Mouse (Mus musculus) adrenal gland, postnatal 10 days (tissue): ENCODE measurements at regions not wholly inside any gene's neighbourhood (a gene's known extent, or its start where the extent isn't known, plus 50 kb on each side); places are given as distances from the start of the nearest gene placed in this dataset.
A peak's percentile ranks its signal among the peaks of the same experiment; 100 is the strongest.

Experiments
- DNase-seq: peaks from one replicate; pipeline ENCODE4 v3.0.0; 2021; ENCODE audit warnings: mixed read lengths

- no peak for DNase-seq
Observed at GRCm38 (mm10) chr8:126742081-126742480, 148.3 kb upstream of the Irf2bp2 start.

DNA sequence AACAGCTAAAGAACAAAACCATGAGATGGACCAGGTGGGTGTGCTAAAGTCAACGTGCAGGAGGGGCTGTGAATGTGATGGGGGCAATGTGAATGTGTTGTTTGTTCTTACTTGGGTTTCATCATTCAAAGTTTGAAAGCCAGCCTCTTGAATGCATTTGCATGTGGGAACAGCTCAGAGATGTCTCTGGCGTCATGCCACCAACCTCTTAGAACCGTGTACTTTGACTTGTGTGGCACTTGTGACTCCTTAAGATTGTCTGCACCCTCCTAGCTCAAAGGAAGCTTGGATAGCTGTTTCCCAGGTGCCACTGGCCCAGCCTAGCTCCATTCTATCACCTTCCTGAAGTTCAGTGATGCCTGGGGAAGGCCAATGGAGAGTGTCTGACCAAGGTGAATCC, 147.2 kb upstream of the Irf2bp2 start:
- no peak for DNase-seq

DNA sequence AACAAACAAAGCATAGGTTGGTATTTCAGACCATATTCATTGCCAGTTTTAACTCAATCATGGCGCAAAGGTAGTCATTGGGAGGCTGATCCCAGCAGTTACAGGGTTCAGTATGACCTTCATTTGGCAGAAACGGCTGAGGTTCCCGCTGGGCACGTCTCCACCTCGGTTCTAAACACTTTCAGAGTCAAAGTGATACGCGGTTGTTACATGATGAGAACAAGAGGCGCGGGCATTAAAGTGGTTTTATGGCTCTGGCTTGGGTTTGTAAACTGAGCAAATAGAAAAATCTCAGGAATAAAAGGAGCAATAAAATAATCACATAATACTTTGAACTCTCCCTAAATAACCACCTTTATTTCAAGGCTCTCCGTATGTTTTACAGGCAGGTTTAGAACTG, 146.0 kb upstream of the Irf2bp2 start:
- DNase-seq = no peak

DNA sequence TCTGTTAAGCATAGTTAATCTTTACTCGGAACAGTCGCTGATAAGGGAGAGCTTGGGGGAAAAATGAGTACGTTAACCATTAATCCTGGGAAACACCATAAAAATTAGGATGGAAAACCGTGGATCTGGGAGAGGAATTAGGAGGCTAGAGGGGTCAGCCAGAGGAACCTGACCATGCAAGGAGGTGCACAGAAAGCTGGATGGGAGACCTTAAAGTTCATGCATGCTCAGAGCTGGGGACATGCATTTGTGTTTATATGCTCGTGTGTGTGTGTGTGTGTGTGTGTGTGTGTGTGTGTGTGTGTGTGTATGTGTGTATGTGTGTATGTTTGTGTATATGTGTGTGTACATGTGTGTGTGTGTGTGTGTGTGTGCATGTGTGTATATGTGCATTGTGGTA, 143.2 kb upstream of the Irf2bp2 start:
- no peak for DNase-seq

DNA sequence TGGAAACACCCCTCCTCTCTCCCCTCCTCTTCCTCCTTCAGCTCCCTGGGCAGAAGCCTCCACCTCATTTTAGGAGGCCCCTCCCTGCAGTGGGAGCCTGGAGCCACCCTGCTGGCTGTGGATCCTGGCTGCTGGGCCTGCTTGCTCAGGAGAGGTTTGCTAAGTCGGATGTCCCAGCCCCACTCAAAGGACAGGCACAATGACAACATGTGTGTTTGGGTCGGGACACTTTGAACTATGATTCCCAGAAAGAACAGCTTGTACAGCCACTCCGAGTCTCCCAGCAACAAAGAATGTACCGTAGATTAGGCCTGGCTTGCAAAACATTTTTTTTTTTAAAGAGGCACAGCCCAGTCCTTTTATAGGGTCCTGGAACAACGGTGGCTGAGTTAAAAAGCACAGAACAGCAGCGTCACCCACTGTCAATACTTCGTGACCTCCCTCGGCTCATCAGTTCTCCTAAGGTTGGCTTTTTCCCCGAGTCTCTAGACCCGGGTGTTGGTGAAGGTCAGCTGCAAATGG, 142.7 kb upstream of the Irf2bp2 start:
- peak; percentile 74 for DNase-seq

DNA sequence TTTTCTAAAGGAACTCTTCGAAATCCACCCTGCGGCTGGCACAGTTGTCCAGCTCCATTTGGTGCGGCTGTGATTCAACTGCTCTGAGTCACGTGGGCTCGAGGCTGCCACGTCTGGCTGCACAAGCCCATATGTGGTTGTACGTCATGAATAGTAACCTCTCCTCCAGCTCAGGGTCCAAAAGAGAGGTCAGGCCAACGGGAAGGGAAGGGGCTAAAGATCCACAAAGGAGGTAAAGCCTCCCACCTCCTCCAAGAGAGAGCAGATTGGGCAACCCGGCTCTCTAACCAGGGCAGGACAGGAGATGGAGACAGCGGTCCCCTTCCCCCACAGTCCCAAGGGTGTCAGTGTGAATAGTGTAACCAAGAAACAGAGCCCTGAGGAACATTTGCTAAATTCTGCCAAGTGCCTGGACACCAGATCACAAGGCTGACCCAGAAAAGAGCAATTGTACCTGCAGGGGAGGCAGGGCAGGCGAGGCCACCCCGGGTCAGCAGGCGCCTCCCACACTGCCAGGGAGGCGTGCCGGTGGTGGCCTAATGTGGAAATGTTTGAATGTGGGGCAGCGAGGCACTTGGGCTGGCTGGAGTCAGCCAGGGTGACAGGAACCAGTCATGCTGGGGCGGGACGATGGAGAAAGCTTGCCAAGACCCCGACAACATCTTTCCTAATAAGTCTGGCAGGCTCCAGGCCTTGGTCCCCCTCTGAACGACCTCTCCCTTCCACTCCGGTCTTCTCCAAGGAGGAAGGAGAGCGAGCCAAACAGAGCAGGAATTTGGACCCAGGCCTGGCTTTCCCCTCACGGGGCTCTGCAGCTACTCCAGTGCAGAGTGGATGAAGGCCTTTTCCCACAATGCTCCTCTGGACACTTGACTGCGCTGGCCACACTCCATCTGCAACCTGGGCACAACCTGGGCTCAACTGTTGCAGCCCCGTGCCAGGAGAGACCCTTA, 142.0 kb upstream of the Irf2bp2 start:
- peak; percentile 91 for DNase-seq

- no peak for DNase-seq
Observed at GRCm38 (mm10) chr8:126734743-126735487, 141.1 kb upstream of the Irf2bp2 start.

- DNase-seq = no peak
Observed at GRCm38 (mm10) chr8:126733779-126734178, 140.0 kb upstream of the Irf2bp2 start.

DNA sequence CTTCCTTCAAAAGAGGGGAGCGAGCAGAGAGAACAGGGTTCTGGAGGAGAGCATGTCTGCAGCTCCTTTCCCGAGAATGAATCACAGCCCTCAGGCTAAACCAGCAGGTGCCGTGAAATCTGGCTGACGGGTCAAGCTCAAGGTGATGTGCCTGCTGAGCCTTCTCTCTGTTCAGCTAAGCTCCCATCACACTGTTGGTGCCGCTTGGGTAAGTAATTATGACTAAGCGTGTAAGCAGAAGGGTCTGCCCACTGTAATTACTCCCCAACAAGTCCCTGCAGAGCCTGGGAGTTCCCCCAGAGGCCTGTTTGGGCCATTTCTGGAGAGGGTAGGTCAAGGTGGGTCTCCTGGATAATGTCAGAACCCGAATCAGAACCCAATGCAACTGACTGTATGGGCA, 139.5 kb upstream of the Irf2bp2 start:
- DNase-seq = no peak

DNA sequence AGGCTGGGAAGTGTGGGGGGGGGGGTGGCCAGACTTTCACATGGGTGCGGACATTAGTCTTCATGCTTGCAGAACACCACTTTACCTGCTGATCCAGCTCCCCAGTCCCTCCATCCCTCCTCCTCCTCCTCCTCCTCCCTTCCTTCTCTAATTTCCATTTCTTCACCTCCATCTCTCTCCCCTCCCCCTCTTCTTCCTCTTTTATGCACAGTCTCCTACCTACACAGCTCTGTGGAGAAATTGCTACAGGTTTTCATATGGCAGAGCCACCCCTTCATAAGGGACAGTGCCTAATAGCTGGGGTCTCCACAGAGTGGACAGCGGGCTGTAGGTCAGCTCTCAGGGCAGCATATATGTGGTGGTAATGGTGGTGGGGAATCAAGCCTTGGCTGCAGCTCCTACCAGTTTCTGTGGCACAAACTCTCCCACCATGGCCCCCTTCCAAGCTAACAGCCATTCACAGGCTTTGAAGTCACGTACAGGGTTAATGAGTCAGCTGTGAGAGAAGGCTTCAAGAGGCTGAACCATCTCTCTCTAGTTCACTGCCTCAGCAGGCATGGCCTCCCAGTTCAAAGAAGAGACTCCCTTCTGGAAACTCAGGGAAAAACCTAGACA, 136.3 kb upstream of the Irf2bp2 start:
- no peak for DNase-seq

GRCm38 (mm10) chr8:126728987-126729632, 135.3 kb upstream of the Irf2bp2 start:
- no peak for DNase-seq

DNA sequence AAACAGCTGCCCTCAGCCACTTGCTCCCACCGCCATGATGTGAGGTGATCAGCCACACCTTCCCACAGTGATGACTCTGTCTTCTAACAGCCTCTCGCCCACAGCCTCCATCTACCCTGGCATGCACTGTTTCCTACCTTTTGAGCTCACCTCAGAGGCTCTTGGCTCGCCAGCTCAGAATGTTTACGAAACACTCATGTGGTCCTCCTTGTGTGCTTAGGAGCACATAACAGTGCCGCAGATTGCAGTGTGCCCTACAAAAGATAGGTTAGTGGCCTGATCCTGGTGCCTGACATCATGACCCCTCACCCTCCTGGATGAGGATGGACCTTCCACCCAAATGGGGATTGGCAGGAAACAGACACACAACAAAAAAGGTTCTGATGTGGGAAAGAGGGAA, 134.3 kb upstream of the Irf2bp2 start:
- DNase-seq = no peak

- no peak for DNase-seq
Observed at GRCm38 (mm10) chr8:126727068-126727467, 133.3 kb upstream of the Irf2bp2 start.

GRCm38 (mm10) chr8:126723259-126724122, 129.7 kb upstream of the Irf2bp2 start:
- DNase-seq = no peak

GRCm38 (mm10) chr8:126721621-126722020, 127.8 kb upstream of the Irf2bp2 start:
- DNase-seq = peak; percentile 38

DNA sequence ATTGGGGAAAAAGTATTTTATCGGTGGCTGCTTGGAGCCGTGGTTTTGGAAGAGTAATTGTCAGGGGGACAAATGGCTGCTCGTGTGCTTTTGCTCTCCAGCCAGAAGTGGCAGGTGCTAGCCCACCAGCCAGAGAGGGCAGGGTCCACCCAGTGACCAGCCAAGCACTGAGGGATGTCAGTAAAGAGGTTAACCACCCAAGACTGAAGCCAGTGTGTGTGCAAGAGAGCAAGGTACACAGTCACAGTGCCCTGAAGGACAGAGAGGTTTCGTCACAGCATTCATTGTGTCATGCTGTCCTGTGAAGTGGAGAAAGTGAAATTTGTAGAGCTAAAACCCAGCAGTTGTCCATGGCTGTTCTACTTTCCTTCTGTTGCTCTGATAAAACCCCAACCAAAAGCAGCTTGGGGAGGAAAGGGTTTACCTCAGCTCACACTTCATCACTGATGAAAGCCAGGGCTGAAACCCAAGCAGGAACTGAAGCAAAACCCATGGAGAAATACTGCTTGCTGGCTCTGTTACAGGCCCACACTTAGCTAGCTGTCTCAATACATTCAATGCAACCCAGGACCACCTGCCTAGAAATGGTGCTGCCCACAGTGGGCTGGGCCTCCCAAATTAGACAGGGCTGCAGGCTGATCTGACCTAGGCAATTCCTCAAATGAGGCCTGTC, 126.8 kb upstream of the Irf2bp2 start:
- DNase-seq = peak; percentile 46

GRCm38 (mm10) chr8:126719748-126720147, 126.0 kb upstream of the Irf2bp2 start:
- DNase-seq = no peak

- DNase-seq = no peak
Observed at GRCm38 (mm10) chr8:126717652-126718155, 123.9 kb upstream of the Irf2bp2 start.

DNA sequence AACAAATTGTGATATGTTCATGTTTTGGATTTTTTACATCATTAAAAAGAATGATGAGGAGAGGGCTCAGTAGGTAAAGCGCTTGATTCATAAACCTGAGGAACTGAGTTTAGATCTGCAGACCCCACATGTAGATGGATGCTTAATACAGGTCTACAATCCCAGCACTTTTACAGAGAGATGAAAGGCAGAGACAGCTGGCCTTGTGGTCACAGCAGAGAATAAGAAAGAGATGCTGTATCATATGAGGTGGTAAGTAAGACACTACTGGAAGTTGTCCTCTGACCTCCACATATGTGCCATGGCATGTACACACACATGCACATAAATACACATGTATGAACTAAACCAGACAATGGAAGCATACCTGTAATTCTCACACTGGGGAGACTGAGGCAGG, 121.9 kb upstream of the Irf2bp2 start:
- DNase-seq = no peak

DNA sequence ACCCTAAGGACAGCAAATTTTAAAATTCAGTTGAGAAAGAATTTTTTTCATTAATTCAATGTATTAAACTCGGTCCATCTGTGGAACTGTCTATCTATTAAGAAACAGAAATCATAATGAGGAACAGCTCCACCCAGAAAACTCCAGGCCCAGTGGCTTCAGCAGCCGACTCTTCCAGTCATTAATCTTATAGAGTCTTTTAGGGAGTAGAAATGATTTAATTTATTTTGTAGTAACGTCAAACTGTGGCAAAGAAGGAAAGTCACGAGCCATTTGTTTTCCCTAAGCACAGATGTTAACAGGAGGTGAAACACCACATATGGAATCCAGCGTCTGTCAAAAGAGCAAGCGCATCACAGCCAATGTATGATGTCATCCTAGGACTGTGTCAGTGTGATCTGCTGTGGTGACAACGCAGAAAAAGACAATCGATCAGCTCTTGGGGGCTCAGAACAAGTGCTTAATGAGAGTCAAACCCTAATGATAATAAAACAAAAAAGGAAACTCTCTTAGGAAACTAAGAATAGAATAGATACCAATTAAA, 119.9 kb upstream of the Irf2bp2 start:
- no peak for DNase-seq
